Mouse (Mus musculus): ENCODE measurements around the gene Ddc. TPM values are rescaled to one million over a fixed set of nuclear protein-coding genes. Genes with fewer than 3 reads are reported as not detected.

Ddc gene
- total RNA-seq, 1 experiment from 2014 or later, result 0.35 TPM

DNA sequence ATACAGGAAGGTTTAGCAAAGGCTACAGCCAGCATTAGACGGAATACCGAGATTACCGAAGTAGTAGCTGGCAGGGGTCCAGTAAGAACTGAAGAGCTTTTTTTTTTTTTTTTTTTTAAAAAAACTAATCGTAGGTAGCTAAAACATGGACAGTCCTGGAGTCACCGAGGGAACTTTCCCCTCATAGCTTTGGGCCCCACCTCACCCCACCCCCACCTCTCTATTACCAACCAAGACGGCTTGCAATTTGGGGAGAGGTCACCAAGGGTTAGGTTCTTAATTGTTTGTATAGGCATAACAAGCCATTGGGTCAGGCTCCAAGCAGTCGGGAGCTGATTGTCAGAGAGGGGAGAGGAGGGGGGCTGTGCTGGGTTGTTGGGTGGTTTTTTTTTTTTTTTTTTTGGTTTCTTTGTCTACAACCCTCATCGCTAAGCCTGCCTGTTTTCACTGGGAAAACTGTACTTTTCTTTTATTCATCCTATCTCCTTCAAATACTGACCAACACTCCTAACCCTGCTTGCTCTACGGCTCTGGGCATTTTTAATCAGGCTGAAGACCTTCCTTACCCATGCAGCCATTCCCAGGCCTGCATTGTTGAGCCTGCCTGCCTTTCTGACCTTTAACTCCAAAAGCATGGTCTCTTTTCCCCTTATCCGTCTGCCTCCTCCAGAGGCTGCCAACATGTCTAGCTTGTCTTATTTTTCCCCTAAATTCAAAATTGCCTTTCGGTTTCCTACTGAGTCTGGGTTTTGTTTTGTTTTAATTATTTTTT is 88.4 kb downstream of the Ddc start:
- no peak for ATAC-seq (ENCODE audit: extremely low read depth, insufficient number of reproducible peaks, low FRiP score, poor library complexity, severe bottlenecking)

DNA sequence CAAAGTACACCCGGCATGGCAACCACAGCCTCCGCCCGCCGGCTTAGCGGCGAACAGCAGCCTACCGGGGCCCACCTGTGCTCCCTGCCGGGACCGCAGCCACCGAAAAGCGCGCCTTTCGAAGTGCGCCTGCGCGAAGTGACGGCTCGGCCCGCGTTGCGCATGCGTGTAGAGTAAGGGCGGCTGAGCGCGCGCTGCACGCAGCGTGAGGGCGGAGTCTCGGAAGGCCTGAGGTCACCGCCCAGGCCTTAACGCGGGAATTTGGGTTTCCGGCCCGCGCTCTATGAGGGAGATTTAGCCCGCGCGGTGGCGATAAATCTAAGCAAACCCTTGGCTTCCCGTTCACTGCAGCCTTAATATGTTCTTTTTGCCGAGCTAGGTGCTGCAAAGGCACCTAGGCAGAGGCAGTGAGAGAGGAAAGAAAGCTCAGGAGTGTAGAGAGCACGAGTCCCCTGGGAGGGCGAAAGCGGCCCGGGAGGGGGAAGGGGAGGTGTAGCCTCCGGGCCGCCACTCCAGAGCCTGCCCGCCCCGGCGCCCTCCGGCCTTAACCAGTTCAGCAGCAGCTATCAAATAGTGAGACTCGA is 89.0 kb downstream of the Ddc start, which contains the start of gene Fignl1:
Gene Fignl1 (minus strand): TSS at position 143 of the 584 bp plus-strand sequence.
- ATAC-seq (ENCODE audit: extremely low read depth, insufficient number of reproducible peaks, low FRiP score, poor library complexity, severe bottlenecking), result peak; percentile 84

DNA sequence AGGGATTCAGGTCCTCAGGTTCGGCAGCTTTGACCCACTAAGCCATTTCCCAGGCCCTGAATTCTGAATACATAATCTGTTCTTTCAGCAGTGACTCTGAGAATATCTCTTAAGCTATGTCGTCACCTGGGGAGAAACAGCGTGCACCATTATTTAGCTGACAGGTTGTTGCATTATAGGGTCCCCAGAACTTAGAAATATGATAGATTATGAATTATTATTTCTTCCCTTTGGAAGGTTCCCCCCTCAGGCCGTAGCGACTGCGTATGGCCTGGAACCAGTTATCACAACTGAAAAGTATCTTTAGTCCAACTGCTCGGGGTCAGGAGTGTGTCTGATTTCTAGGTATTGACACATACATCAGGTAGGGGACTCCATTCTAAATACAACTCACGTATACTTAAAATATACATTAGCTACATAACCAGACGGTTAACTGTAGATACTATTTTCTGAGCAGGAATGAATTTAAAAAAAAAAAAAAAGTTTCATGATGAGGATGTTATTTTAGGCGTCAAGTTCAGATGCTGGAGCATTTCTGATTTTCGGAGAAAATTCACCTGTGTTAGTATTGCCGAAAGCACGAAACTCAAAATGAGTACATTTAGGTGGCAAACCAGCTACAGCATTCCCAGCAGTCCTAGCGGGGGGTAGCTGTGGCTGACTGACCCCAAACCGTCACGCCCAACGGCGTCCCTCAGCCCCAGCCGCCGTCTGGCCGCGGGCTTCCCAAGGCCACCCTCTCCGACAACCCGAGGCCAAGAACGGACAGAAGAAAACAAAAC is 89.7 kb downstream of the Ddc start:
- ATAC-seq (ENCODE audit: extremely low read depth, insufficient number of reproducible peaks, low FRiP score, poor library complexity, severe bottlenecking), result no peak

DNA sequence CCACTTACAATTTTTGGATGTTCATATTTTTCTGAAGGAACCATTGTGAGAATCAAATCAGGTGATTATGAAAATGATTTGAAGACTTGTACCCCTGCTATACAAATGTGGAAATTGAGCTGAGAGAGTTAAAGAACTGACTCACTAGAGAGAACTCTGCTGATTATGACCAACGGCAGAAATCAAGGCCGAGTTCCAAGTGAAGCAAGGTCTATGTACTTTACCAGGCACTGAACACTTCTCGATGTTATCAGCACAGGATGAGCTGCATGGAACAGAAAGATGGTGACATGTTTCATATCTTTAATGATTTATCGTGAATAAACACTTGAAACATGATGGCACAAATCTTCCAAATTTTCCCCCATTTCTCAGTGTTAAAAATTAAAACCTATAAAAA is 92.0 kb downstream of the Ddc start:
- ATAC-seq (ENCODE audit: extremely low read depth, insufficient number of reproducible peaks, low FRiP score, poor library complexity, severe bottlenecking), result no peak

DNA sequence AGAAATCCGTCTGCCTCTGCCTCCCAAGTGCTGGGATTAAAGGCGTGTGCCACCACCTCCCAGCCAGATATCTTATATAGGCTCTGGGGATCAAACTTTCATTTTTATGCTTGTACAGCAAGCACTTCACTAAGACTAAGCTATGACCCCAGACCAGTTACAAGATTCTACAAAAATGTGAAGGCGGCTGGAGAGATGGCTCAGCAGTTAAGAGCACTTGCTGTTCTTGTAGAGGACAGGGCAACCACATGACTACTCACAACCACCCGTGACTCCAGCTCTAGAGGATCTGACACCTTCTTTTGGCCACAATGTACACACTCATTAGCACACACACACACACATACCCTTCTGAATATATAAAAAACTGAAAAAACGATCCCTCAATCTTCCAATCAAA is 93.5 kb downstream of the Ddc start:
- ATAC-seq (ENCODE audit: extremely low read depth, insufficient number of reproducible peaks, low FRiP score, poor library complexity, severe bottlenecking), result no peak

DNA sequence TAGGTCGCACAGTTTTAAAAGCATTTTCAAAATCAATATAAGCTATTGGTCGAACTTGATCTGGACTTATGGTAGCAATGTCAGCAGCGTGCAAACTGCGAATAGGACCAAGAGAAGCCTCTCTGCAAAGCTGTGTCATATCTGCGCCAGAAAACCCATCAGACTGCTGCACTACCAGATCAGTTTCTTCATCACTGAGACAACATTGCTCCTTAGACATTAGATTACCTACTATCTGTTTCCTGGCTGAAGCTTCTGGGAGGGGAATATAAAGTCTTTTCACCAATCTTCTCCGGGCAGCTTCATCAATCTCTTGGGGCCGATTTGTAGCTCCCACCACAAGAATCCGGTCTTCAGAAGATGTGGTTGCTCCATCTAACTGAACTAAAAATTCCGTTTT is 96.9 kb downstream of the Ddc start:
- no peak for ATAC-seq (ENCODE audit: extremely low read depth, insufficient number of reproducible peaks, low FRiP score, poor library complexity, severe bottlenecking)

DNA sequence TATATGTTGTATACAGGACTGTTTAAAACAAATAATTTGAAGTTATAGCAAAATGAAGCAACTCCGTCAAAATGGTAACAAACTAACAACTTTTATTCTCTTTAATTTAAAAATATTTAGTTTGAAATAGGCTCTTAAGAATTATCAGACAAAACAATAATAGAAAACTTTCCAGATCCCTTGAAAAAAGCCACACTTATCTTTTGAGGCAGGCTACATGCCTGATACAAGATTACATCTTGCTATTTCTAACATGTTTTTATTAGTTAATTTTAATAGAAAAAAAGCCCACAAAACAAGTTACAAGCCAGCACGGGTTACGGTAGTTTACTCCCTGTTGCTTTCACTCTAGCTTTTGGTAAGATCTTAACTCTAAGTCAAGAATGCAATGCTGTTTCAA is 97.6 kb downstream of the Ddc start:
- ATAC-seq (ENCODE audit: extremely low read depth, insufficient number of reproducible peaks, low FRiP score, poor library complexity, severe bottlenecking), result no peak

DNA sequence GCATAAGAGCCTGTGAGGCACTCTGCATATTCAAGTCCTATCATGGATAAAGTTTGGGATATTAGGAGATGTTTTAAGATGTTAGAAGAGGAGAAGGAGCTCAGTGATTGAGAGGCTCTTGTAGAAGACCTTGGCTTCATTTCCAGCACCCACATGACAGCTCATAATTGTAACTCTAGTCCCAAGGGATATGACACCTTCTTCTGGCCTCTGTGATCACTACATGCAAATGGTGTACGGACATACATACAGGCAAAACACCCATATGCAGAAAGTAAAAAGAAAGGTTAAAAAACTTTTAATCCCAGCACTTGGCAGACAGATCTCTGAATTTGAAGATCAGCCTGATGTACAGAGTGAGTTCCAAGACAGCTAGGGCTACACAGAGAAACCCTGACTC is 99.3 kb downstream of the Ddc start:
- ATAC-seq (ENCODE audit: extremely low read depth, insufficient number of reproducible peaks, low FRiP score, poor library complexity, severe bottlenecking), result no peak

DNA sequence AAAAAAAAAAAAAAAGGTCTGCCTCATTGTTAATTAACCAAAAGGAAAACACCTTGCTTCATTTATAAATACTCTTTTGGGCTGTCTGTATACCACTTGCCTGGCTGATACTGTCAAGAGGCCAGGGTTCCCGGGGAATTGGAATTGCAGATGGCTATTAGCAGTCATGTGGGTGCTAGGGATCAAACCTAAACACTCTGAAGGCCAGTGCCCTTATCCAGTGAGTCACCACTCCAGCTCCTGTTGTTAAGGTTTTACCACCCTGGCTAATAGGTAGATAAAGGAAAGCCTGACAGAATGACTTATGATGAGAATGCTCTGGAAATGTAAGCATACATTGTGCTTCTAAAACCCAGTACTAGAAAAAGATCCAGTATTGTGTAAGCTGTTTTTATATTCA is 103.3 kb downstream of the Ddc start:
- ATAC-seq (ENCODE audit: extremely low read depth, insufficient number of reproducible peaks, low FRiP score, poor library complexity, severe bottlenecking), result no peak

DNA sequence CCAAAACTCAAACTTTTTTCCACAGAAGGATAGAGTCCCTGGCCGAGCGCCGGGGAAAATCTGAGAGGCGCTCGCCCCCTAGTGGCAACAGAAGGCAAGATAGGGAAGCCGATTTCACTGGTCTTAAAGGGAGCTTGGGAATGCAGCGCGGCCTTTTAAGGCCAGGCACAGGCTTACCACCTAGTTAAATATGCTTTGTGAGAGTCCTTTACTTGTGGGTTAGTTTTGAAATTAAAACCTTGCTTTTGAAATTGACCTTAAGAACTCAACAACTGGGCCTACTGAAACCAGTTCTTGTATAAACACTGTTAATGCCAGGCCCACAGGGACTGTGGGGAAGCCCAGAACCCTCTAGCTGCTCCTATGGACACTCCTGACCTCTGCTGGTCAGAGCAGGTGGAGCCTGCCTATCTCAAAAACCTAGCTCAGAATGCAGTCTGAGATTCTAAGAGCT is 109.4 kb downstream of the Ddc start:
- peak; percentile 91 for ATAC-seq (ENCODE audit: extremely low read depth, insufficient number of reproducible peaks, low FRiP score, poor library complexity, severe bottlenecking)

DNA sequence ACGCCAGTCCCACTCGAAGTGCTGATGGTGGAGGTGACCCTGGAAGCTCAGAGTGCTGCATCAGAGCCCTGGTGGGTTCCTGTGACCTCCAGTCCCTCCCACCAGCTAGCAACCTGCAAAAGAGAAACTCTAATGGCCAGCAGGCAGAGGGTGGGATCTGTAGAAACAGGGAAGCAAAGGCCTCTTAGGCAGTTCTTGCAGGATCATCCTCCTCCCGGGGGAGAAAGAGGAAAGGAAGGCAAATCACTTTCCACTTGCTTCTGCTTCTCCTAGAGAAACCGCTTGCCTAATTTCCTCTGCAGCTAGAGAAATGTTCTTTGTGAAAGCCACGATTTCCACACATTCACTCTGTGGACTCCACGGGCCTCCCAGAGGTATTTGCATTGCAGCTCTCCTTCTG is 112.5 kb downstream of the Ddc start:
- ATAC-seq (ENCODE audit: extremely low read depth, insufficient number of reproducible peaks, low FRiP score, poor library complexity, severe bottlenecking), result no peak

DNA sequence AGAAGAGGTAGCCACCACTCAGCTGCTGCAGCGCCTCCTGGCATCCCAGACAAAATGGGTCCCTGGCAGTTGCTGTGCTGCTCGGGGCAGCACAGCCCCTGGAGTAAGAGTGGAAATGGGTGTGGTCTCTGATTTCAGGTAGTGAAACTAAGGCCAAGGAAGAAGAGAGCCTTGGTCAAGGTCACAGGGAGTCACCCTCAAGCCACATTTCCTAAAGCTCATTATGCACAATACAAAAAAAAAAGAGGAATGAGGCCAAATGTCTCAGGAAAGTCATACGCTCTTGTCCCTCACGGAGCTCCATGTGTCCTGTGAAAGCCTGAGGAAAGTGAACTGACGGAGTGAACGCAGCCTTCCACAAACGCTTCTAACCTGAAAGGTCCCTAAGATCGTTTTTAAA is 116.2 kb downstream of the Ddc start:
- ATAC-seq (ENCODE audit: extremely low read depth, insufficient number of reproducible peaks, low FRiP score, poor library complexity, severe bottlenecking), result no peak

DNA sequence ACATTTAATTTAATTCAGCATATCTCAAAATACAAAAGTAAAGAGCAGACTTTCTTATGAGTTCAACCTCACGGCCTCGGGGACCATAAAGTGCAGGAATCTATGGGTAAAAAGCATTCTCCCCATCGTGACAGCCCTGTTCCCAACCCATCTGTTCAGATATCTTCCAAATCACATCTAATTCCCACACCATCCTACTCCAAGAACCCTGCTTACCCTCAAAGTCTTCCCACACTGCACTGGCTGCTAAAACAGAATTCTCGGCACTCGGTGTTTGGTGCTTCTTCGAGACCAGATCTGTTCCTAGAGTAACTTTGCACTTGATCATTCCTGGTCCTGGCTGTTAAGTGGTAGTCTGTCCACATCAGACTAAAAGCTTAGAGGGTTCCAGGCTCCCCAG is 119.6 kb downstream of the Ddc start:
- no peak for ATAC-seq (ENCODE audit: extremely low read depth, insufficient number of reproducible peaks, low FRiP score, poor library complexity, severe bottlenecking)

DNA sequence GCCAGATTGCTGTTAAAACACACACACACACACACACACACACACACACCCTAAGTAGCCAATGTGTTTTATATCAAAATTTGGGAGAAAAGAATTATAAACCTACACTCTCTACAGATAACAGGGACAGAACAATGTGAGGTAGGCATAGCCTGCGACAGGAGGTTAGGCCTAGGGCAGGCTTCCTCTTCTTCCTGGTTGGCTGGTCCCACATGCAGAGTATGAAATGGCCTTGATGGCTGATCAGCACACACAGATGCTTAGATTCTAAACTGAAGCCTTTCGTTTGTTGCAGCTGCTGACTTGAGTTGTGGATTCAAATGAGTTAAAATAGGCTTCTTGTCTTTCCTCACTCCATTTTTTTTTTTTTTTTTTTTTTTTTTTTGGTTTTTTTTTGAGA is 120.1 kb downstream of the Ddc start:
- ATAC-seq (ENCODE audit: extremely low read depth, insufficient number of reproducible peaks, low FRiP score, poor library complexity, severe bottlenecking), result peak; percentile 54; the same call in 1 of the 2 replicates

DNA sequence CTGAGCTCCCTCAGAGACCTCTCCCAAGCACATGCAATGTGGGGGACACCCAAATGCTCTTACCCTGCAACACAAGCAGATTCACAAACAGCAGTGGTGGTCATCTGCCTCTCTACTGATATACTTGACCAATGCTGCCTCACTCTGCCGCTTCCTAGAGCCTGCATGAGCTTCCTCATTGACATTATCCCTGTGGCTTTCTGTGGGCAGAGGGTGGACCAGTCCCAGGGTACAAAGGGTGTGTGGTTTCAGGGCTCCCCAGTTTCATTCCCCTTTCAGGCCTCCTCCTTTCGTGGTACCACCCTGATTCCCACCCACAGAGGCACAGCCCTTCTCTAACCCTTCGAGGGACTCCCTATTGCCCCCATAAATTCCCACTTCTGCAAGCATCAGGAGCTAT is 120.7 kb downstream of the Ddc start:
- no peak for ATAC-seq (ENCODE audit: extremely low read depth, insufficient number of reproducible peaks, low FRiP score, poor library complexity, severe bottlenecking)

DNA sequence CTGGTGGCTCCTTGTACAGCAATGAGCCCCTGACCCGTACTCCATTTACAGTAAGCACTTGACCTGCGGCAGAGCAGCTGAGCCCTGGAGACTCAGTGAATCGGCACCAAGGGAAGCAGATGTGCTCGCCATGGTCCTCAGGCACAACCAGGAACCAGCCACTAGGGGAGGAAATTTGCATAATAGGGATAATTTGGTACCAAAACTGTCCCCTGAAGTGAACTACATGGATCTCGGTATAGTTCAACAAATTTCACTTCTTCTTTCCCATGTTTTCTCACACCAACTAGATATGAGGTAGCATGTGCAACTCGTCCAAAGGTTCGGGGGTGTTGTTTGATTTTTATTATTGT is 121.1 kb downstream of the Ddc start:
- peak; percentile 69 for ATAC-seq (ENCODE audit: extremely low read depth, insufficient number of reproducible peaks, low FRiP score, poor library complexity, severe bottlenecking)

DNA sequence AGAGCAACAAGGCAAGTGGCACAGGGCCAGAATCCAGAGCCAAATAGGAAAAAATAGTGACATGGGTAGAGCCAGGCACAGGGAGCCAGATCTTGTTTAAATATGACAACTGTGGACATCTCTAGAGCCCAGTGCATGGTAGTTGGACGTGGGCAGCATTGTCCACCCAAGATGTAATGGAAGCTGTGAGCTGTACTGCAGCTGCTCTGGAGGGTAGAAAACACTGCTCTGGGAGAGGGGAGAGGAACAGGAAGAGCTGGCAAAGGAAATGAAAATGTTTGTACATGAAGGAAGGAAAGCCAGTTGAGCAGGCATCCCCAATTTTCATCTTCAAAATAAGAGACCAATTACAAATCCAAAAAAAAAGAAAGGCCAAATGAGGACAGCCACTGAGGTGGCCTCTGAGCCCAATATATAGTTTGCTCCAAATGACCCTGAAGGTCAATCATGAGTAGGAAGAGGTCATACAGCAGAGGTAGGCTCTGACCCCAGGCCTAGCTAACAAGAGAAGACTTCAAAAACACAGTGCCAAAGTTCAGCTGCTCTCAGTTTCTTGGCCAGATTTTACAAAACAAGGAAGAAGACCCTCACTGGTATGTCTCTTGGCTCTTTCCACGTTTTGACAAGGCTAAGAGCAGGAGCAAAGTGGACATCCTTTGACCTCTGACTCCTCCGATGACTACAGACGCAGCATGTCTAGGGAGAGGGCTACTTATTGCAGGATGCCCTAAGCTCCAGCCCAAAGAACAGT is 121.7 kb downstream of the Ddc start:
- no peak for ATAC-seq (ENCODE audit: extremely low read depth, insufficient number of reproducible peaks, low FRiP score, poor library complexity, severe bottlenecking)

DNA sequence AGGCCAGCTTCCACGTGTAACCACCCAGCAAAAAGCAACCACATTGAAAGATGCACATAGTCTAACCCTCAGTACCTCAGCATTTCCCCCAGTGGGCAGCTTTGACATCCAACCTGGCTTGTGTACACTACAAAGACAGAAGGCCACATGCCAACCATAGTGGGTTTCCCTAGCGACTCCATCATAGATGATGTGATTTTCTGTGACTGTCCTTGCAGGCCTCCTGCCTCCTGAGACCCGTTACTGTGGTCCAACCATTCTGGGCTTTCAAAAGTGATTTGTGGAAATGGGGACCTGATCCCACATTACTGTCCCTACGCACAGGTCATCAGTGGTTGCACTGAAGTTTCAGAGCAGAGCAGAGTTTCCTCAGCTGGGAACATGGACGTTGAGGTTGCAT is 123.1 kb downstream of the Ddc start:
- ATAC-seq (ENCODE audit: extremely low read depth, insufficient number of reproducible peaks, low FRiP score, poor library complexity, severe bottlenecking), result no peak

DNA sequence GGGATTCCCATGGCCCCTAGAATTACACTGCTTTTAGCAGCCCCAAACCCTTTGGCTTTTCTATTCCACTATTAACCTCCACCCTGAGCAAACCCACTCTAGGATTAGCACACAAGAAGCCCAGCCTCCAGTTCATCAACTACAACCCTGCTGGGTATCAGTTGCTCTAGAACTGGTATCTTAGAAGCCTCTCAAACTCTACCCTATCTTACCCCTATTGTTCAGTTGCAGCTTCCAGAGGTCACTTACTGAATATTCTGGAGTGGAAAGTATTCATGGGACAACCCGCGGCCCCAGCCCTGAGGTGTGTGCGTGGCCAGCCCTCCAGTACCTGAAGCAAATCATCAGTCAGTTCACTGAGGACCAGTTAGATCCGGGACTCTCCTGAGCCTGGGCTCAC is 123.6 kb downstream of the Ddc start:
- ATAC-seq (ENCODE audit: extremely low read depth, insufficient number of reproducible peaks, low FRiP score, poor library complexity, severe bottlenecking), result no peak

Data from neutrophil, adult 5-6 weeks (primary cell).